Mouse (Mus musculus): Measurements from ENCODE around the gene AI661453.
"Not testable (repeated sequence)": the region's sequence is repeated elsewhere in the genome, so short reads cannot be mapped to it uniquely, and the experiment has no call there.

AI661453 gene

DNA sequence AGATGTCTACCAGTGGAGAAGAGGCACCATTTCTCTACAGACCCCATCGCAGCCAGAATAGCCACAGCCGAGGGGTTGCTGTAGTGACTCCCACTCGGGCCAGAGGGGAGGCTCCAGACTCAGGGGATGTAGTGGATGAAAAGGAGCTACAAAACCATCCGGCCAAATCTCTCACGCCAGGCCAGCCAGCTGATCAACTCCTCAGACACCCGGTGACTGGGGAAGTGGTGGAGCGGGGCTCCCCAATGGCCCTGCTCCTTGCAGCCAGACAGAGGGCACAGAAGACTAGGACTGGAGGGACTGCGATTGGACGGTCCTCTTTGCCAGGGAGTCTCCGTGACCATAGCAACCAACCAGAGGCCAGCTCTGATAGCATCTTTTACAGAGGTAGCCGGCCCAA is 31.2 kb downstream of the AI661453 start:
- no peak for DNase-seq (ENCODE audit: low spot score)

DNA sequence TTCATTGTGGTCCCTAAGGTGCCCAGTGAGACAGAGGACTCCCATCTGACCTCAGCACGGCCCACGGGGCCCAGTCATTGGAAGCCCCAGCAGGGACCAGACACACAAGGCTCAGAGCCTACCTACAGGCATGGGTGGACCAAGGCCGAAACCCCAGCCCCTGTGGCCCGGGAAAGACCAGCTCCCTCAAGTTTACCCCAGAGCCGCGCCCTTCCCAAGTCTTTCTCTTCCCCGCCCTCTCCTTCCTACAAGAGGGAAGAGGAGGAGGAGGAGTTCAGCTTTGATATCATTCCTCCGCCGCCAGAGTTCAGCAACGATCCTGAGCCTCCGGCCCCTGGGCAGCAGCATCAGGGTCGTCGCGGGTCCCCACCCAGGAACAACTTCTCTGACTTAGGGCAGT is 31.6 kb downstream of the AI661453 start:
- no peak for DNase-seq (ENCODE audit: low spot score)

DNA sequence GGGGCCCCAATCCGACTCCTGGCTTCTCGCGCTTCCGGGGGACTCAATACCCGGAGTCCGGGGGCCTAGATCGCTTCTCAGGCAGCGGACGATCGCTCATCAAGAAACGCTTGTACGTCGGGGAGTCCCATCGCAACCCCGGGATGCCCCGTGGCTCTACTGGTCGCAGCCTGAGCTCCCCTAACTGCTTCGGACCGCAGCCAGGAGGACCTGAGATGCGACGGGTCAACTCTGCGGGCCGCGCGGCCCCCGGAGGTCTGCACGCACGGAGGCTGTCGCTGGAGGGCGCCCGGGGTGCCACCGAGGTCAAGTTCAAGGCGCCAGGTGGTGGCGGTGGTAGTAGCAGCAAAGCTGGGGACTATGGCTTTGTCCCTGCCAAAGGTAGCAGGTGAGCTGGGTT is 32.1 kb downstream of the AI661453 start:
- no peak for DNase-seq (ENCODE audit: low spot score)

DNA sequence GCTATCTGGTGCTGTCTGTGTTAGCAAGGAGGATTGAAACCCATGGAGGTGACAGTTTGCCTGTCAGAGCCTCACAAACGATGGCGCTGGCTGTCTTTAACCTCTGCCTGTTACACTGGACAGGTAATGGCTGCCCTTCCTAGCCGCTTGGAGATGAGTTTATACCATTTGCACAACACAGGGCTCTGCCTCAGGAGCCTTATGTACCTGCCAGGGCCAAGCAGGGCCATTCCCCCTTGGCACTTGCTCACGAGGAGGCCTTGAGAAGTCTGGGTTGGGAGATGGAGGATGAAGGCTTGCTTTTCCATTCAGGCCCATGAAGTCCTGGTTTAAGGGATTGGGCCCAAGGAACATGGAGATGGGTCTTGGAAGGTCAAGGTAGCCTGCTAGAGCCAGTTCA is 33.2 kb downstream of the AI661453 start:
- no peak for DNase-seq (ENCODE audit: low spot score)

DNA sequence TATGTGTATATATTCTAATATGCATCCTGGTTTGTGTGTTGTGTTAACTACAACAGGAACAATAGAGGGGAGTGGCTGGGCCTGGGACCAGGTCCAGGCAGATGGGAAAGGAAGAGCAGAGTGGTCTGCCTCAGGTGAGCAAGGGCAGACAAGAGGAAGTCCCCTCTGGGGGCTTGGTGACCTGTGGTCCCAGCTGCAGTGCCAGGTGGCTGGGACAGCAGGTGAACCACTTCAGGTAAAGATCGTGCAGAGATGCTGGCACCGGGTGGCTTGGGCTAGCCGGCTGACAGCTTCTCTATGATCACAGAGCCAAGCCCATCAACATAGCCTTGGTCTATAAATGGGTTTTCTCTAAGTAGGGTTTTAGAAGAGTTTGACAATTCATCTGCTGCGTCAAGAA is 33.7 kb downstream of the AI661453 start:
- DNase-seq (ENCODE audit: low spot score), result no peak

DNA sequence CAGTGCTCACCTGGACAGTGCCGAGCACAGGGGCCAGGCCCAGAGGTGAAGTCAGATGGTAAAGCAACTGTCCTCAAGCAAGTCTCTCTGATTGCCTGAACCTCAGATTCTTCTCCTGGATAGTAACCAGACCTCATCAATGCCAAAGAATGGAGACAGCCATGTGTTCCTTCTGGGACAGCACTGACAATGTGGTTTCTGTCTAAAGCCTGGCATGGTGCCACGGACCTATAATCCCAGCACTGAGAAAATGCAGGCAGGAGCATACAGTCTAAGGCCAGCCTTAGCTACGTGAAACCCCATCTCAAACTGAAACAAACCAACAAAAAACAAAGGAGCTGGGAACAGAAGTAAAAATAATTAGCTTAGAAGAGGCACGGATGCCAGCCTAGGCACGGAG is 34.3 kb downstream of the AI661453 start:
- no peak for DNase-seq (ENCODE audit: low spot score)

DNA sequence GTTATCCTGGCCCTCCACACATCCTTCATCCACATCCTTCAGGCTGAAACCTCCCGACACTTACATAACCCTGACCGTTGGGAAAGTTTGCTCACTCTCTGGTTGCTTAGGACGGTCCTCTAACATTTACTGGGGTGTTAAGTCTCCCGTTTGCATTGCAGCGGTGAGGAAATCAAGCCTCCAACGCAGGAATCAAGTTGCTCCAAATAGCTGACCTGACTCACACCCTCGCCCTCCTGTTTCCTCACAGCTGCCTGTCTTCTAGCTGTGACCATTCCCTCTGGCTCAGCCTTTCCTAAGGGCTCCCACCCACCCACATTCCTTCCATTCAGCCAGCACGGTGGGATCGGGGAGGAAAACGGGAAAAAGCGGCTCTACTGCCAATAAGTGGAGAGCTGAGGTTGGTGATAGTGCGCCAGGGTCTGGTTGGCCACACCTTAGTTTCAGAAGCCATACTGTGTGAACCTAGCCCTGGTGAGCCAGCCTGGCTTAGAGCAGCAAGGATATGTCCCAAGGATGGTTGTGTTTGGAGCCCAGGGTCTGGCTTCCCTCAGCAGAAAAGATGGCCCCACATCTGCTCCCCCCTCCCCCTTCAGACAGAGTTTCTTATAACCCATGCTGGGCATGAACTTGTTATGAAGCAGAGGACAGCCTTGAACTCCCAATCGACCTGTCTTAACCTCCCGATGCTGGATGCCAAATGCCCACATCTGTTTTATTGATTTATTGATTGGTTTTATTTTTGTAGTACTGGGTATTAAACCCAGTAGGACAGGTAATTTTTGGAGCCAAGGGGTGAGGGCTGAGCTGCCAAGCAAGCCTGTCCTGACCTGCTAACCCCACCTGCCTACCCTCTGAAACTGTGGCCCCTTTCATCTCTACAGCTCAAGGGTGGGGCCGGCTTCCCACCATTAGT is 36.3 kb downstream of the AI661453 start:
- no peak for DNase-seq (ENCODE audit: low spot score)

DNA sequence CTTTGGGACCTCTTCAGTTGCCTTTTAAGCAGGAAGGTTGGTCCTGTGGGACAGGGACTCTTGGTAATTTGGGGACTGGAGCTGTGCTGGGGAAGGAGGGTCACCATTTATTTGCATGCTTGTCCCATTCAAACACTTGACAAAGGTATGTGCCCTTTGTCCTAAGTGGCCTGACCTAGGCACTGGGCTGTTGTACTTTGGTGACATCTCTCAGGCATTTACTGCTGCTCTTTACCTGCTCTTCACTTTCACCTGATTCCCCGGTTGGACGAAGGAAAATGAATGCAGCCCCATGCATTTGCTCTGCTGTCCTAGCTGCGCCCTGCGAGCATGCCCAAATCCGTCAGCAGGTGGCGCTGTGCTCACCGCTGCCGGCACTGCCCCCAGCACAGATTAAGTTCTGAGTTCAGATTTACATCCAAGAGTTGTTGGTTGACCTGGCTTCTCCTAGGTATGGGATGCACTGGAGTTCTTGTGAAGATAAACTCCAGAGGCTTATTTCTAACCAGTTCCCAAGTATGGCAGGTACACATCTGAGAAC is 37.1 kb downstream of the AI661453 start:
- no peak for DNase-seq (ENCODE audit: low spot score)

DNA sequence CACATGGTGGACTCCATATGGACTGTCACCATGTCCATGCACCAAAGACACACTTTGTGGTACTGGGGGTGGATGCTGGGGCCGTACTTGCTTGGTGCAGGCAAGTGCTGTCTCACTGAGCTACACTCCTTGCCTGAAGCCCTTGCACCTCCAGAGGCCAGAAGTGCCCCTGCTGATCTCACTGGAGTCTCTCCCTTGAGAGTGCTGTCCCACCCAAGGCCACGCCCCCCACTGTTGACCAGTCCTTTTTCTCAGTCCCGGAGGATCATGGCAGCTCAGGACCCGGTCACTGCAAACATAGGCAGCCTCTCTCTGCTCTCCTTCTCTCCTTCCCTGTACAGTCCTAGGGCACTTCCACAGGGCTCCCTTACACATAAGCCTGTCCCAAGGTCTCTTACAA is 37.8 kb downstream of the AI661453 start:
- DNase-seq (ENCODE audit: low spot score), result no peak

DNA sequence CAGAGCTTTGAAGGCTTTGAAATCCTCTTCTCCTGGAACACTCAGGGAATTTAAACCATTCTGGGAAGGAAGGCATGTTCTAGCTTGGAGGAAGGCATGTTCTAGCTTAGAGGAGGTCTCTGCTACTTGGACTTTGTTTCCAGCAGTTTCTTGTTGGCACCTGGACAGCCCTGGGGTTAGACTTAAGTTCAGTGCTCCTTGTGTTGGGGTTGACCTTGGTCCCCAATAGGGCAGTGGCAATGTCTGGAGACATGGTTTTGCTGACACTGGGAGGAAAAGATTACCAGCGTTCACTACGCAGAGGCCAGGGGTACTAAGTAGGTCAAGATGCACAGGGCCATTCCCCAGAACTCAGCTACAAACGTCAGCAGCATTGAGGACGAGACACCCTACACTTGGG is 38.8 kb downstream of the AI661453 start:
- no peak for DNase-seq (ENCODE audit: low spot score)

DNA sequence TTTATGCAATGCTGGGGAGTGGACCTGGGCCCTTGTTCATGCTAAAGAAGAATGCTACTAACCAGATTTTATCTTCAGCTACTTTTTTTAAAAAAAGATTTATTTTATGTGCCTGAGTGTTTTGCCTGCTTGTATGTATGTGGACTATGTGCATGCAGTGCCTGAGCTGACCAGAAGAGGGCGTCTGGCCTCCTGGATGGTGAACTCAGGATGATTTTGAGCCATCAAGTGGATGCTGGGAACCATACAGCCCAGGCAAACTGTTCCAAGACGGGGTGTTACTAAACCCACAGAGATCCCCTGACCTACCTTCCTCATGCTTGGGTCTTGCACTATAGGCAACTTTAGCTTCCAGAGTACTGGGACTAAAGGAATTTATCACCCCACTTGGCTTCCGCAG is 39.3 kb downstream of the AI661453 start:
- no peak for DNase-seq (ENCODE audit: low spot score)

DNA sequence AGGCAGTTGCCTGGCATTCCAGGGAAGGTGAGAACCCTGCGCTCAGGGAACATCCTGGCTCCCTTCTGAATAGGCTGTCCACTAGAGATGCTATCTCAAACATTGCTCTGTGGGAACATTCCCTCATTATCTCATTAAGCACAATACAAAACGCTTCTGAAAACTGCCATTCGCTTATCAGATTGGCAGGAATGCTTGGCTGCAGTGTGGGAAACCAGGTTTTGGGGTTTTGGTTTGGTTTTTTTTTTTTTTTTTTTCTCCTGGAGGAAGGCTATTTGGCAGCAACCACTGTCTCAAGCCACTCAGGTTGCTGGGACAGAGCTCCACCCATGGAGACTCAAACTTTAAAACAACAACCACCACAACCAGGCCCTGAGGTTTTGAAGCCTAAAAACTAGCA is 43.5 kb downstream of the AI661453 start:
- no peak for DNase-seq (ENCODE audit: low spot score)

DNA sequence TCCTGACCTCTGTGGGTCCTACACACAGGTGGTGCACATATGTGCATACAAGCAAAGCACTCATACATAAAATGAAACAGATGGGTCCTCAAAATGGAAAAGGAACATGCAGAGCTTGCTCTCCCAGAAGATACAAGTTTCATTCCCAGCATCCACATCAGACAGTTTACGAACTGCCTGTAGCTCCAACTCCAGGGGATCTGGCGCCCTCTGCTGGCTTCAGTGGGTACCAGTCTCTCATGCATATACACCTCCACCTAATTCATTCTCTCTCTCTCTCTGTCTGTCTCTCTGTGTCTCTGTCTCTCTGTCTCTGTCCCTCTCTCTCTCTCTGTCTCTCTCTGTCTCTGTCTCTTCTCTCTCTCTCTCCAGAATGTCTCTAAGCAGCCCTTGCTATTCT is 46.0 kb downstream of the AI661453 start:
- peak; percentile 69 for DNase-seq (ENCODE audit: low spot score)

DNA sequence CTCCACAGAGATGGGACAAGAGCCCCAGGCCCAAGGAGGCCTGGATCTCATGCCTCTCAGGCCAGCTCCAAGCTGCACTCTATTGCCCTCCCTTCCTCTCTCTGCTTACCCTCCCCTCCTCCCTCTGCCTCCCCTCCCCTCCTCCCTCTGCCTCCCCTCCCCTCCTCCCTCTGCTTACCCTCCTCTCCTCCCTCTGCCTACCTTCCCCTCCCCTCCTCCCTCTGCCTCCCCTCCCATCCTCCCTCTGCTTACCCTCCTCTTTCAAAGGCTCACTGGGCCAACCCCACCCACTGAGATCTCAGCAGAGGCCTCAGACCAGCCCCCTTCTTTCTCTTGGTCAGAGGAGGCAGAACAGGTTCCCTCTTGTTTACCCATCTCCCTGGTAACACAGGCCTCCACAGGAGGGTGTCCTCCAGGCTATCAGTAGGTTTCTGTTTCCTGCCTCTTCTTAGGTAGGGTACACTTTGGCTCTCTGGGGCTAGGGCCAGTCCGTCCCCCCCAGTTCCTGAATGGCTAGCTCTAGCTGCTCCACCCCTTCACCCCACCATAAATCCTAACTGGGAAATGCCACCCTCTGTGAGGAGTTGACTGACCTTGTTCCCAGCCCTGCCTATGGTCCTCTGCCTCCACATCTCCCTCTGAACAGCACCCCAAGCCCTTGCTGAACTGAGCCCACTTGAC is 48.0 kb downstream of the AI661453 start:
- no peak for DNase-seq (ENCODE audit: low spot score)

DNA sequence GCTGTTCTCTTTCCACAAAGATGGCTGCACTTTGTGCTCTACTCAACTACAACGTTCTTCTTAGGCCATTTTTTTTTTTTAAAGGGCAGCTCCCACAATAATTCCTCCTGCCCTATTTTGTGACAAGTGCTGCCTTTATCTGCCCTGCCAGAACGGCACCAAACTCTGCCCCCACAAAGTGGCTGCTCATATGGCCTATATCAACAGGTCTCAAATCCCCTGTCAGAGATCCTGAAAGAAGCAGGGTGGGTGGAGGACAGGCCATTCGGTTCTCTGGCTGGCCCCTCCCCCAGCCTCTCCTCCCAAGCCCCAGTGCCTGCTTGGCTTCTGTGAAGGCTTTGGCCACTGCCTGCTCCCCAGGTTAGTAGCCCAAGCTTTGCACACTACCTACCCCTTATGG is 48.6 kb downstream of the AI661453 start:
- no peak for DNase-seq (ENCODE audit: low spot score)

DNA sequence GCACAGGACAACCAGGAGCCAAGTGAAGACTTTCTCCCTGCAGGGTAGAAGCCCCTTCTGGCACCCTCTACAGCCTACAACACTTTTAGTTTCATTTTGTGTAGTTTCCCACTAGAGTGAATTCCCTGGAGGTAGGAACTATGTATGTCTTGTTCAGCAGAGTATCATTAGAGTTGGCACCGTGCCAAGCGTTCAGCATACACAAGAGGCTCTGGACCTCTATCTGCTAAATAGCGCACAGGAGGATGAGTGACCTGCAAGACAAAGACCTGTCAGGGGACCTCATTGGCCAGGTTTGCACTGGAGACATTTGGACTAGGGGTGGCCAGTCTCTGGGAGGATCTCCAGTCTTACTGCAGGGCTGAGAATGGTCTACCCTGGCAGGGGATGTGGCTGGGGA is 49.4 kb downstream of the AI661453 start:
- no peak for DNase-seq (ENCODE audit: low spot score)

DNA sequence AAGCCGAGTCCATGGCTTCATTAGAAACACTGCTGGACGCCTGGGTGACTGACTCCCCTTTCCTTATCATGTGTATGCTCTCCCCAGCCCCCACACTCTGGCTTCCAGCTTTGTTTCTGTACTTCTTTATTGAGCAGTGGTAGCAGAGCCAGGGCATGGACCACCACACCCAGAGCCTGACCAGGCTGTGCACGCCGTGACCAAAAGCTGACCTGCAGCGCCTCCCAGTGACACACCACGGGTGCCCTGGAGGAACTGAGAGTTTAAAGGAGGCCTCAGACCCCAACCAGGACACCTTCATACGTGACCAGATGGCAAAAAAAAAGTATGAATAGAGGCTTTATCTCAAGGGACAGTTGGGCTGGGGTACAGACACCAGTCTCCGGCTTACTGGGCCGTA is 54.4 kb downstream of the AI661453 start:
- no peak for DNase-seq (ENCODE audit: low spot score)

DNA sequence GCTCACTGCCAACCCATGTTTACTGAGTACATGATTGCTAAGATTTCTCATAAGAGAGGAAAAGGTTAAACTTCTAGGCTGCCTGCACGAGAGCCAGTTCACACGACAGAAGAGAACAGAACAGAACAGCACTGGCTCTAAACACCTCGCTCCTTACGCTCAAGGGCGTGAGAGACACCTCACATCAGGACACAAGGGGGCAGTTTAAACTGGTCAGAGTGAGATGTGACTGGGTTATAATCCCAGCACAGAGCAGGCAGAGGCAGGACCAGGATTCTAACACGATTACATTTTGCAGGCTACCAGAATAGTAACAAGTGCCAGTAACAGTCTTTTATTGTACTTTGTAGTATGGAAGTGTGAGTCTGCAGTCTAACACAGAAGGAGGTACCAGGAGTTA is 56.3 kb downstream of the AI661453 start:
- no peak for DNase-seq (ENCODE audit: low spot score)

DNA sequence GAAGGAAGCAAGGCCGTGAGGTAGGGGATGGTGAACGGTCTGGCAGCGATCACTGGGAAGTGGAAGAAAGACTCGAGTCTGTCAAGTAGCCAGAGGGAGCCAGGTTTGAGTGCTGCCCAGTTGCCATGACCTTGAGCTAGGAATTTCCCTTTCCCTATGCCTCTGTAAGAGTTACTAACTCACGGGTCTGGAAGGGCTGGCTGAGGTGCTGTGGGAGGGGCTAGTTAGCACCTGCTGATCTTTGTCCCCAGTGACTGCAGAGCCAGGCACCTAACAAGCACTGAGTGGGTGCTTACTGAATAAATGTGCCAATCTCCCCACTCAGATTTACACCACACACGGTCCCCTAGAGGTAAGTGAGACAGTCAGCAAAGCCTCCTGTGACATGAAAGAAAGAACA is 57.2 kb downstream of the AI661453 start:
- no peak for DNase-seq (ENCODE audit: low spot score)

DNA sequence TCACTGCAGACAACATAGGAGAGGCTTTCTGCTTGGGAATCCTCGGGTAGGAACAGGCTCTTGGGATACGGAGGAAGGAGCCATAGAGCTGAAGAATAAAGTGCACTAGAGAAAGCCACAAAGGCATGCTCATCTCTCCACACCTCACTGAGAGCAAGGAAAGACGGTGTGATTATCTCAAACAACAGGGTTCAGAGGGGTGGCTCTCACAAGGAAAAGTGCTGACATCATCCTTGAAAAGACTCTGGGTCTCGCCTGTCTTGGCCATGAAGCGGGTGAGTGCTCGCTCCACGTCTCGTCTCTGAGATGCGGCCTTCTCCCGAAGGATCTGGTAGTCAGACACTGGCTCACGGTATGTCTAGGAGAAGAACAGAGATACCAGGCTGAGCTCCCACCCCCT is 57.7 kb downstream of the AI661453 start:
- no peak for DNase-seq (ENCODE audit: low spot score)

DNA sequence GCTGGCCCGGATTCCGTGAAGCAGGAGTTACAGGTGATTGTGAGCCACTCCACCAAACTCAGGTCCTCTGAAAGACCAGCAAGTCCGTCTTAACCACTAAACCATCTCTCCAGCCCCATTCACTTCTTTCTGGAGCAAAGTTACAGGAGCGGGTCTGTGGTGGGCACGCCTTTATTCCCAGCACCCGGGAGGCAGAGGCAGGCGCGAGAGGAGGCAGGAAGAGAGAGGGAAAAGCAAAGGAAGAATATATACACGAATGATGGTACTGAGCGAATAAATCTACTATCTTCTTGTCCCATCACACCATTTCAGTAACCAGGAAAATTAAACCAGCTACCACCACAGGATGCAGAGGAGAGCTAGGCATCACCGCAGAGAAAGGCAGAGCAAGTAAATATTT is 65.1 kb downstream of the AI661453 start:
- DNase-seq (ENCODE audit: low spot score), result no peak

DNA sequence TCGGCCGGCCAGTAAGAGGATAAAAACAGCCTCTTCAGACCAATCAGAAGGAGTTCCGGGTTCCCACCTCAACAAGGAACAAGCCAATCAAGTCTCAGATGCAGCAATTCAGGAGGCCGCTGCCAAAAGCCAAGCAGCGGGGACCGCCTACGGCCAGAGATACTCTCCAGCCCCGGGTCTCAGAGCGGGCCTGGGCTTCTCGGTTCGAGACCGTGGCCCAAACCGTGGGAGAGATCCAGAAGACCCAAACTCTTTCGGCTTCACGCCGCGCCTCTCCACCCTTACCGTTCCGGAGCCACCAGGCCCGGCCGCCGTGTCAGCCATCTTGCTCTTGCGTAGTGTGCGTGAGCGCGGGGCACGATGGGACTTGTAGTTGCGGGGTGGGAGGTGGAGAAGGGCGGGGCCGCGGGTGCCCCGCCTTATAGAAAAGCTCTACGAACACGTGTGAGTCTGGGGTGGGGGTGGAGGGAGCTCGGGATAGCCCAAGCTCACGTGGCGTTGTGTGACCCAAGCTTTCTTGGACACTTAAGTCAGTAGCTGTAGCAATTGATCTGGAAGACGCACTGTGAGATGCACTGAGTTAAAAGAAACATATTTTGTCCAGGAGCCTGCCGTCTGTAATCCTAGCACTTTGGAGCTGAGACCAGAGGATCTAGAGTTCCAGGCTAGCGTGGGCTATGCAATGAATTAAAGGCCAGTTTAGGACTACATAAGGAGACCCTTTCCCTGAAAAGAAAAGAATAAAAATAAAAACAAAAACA is 65.7 kb downstream of the AI661453 start, which contains the start of gene Taf8:
TSS of gene Taf8 (minus strand) at position 347 of the 761 bp plus-strand sequence.
- peak; percentile 86 for DNase-seq (ENCODE audit: low spot score)

DNA sequence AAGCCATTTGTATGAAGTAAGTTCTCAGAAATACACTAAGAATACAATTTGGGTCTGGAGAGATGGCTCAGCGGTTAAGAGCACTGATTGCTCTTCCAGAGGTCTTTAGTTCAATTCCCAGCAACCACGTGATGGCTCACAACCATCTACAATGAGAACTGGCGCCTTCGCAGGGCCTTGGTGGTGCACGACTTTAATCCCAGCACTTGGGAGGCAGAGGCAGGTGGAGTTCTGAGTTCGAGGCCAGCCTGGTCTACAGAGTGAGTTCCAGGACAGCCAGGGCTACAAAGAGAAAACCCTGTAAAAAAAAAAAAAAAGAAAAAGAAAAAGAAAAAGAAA is 66.3 kb downstream of the AI661453 start:
- not testable (repeated sequence) for DNase-seq (ENCODE audit: low spot score)

All from ovary, postnatal 14 days (tissue).